Mouse (Mus musculus): ENCODE results near the gene Dmrt3. TPM values are rescaled to one million over a fixed set of nuclear protein-coding genes. Genes with fewer than 3 reads are reported as not detected.
A peak's percentile ranks its signal among the peaks of the same experiment; 100 is the strongest.

The Dmrt3 gene
- total and polyA plus RNA-seq, 3 experiments = not detected

- H3K9me3 ChIP-seq (replicated peaks; ENCODE audit: insufficient read depth, low read length) = no peaks in the 10 kb centered on the region
- no peaks in the 10 kb centered on the region for H3K79me2 ChIP-seq (ENCODE audit: control insufficient read depth, insufficient read depth, low read length, poor library complexity)
- DNase-seq (ENCODE audit: low read depth, low spot score) = no peak
- TF ChIP-seq ELF1 (IDR thresholded peaks at IDR 0.05; ENCODE audit: low read depth, low read length) (no peak), TCF12 (IDR thresholded peaks at IDR 0.05; ENCODE audit: low read depth, low read length) (no peak), ZMIZ1 (IDR thresholded peaks at IDR 0.05; ENCODE audit: low read depth, low read length) (no peak), POLR2AphosphoS2 (IDR thresholded peaks at IDR 0.05; ENCODE audit: low read length) (no peak), HCFC1 (IDR thresholded peaks at IDR 0.05; ENCODE audit: low read depth, low read length) (no peak), BHLHE40 (IDR thresholded peaks at IDR 0.05; ENCODE audit: borderline replicate concordance, low read depth, low read length) (no peak), EP300 (IDR thresholded peaks at IDR 0.05; ENCODE audit: low read depth in 1 of 2, low read length in 2 of 2) (no peak), SMC3 (IDR thresholded peaks at IDR 0.05; ENCODE audit: low read depth, low read length) (no peak), JUND (IDR thresholded peaks at IDR 0.05; ENCODE audit: low read depth, low read length) (no peak)
- H3K9ac ChIP-seq (ENCODE audit: control insufficient read depth, low read depth, low read length, poor library complexity, severe bottlenecking) = no peak overlapping the region
- no peaks in the 10 kb centered on the region for H3K27me3 ChIP-seq (ENCODE audit: control insufficient read depth in 1 of 2, insufficient read depth in 2 of 2, low read length in 2 of 2)
- H3K36me3 ChIP-seq (ENCODE audit: control insufficient read depth in 1 of 2, insufficient read depth in 2 of 2, low read length in 2 of 2) = no peaks in the 10 kb centered on the region
- H3K4me3 ChIP-seq (ENCODE audit: control insufficient read depth in 1 of 2, insufficient read depth in 1 of 2, low read depth in 2 of 2, low read length in 2 of 2) = no peak overlapping the region
- no peak overlapping the region for H3K27ac ChIP-seq (ENCODE audit: control insufficient read depth, low read depth, low read length)
- H3K4me1 ChIP-seq (ENCODE audit: control insufficient read depth in 1 of 2, insufficient read depth in 2 of 2, low read length in 2 of 2) = no peaks in the 10 kb centered on the region
These were observed 25.0 kb downstream of the Dmrt3 start for GRCm38 (mm10) chr19:25635119-25635518.

GRCm38 (mm10) chr19:25635622-25636244 is 25.6 kb downstream of the Dmrt3 start:
- H3K4me1 ChIP-seq (ENCODE audit: control insufficient read depth in 1 of 2, insufficient read depth in 2 of 2, low read length in 2 of 2) = no peaks in the 10 kb centered on the region

GRCm38 (mm10) chr19:25638766-25639361 is 28.8 kb downstream of the Dmrt3 start:
- Histone ChIP-seq H3K79me2 (ENCODE audit: control insufficient read depth, insufficient read depth, low read length, poor library complexity) (no peaks in the 10 kb centered on the region), H3K27ac (ENCODE audit: control insufficient read depth, low read depth, low read length) (no peak overlapping the region), H3K9ac (ENCODE audit: control insufficient read depth, low read depth, low read length, poor library complexity, severe bottlenecking) (no peak overlapping the region), H3K36me3 (ENCODE audit: control insufficient read depth in 1 of 2, insufficient read depth in 2 of 2, low read length in 2 of 2) (no peaks in the 10 kb centered on the region), H3K4me1 (ENCODE audit: control insufficient read depth in 1 of 2, insufficient read depth in 2 of 2, low read length in 2 of 2) (no peaks in the 10 kb centered on the region), H3K9me3 (replicated peaks; ENCODE audit: insufficient read depth, low read length) (no peaks in the 10 kb centered on the region), H3K4me3 (ENCODE audit: control insufficient read depth in 1 of 2, insufficient read depth in 1 of 2, low read depth in 2 of 2, low read length in 2 of 2) (no peak overlapping the region), H3K27me3 (ENCODE audit: control insufficient read depth in 1 of 2, insufficient read depth in 2 of 2, low read length in 2 of 2) (no peaks in the 10 kb centered on the region)
- DNase-seq (ENCODE audit: low read depth, low spot score) = no peak
- no peak for TF ChIP-seq HCFC1 (IDR thresholded peaks at IDR 0.05; ENCODE audit: low read depth, low read length)
- TF ChIP-seq MAX (IDR thresholded peaks at IDR 0.05; ENCODE audit: low read length) = no peak
- no peak for TF ChIP-seq CTCF (IDR thresholded peaks at IDR 0.05 in 2 of 3, conservative IDR thresholded peaks at IDR 0.05 in 1 of 3; ENCODE audit: control insufficient read depth in 1 of 3, insufficient read depth in 1 of 3, low read depth in 2 of 3, low read length in 3 of 3, poor library complexity in 1 of 3, severe bottlenecking in 1 of 3)
- TF ChIP-seq GATA1 (IDR thresholded peaks at IDR 0.05; ENCODE audit: low read depth, low read length) = no peak
- no peak for TF ChIP-seq MEF2A (IDR thresholded peaks at IDR 0.05; ENCODE audit: extremely low read depth, insufficient replicate concordance, low read depth, low read length, poor library complexity, severe bottlenecking)
- no peak for TF ChIP-seq ELF1 (IDR thresholded peaks at IDR 0.05; ENCODE audit: low read depth, low read length)
- TF ChIP-seq ZNF384 (IDR thresholded peaks at IDR 0.05; ENCODE audit: low read depth, low read length) = no peak

More at GRCm38 (mm10) chr19:25635622-25636244, 25.6 kb downstream of the Dmrt3 start:
- Histone ChIP-seq H3K4me3 (ENCODE audit: control insufficient read depth in 1 of 2, insufficient read depth in 1 of 2, low read depth in 2 of 2, low read length in 2 of 2) (no peak overlapping the region), H3K36me3 (ENCODE audit: control insufficient read depth in 1 of 2, insufficient read depth in 2 of 2, low read length in 2 of 2) (no peaks in the 10 kb centered on the region), H3K27me3 (ENCODE audit: control insufficient read depth in 1 of 2, insufficient read depth in 2 of 2, low read length in 2 of 2) (no peaks in the 10 kb centered on the region), H3K79me2 (ENCODE audit: control insufficient read depth, insufficient read depth, low read length, poor library complexity) (no peaks in the 10 kb centered on the region), H3K9ac (ENCODE audit: control insufficient read depth, low read depth, low read length, poor library complexity, severe bottlenecking) (no peak overlapping the region), H3K27ac (ENCODE audit: control insufficient read depth, low read depth, low read length) (no peak overlapping the region), H3K9me3 (replicated peaks; ENCODE audit: insufficient read depth, low read length) (no peaks in the 10 kb centered on the region)
- TF ChIP-seq ZC3H11A (IDR thresholded peaks at IDR 0.05; ENCODE audit: low read depth, low read length) (0 out of 2 replicates have a peak, but pooled peaks have one; percentile 29), RAD21 (IDR thresholded peaks at IDR 0.05; ENCODE audit: low read depth, low read length) (peak; percentile 72), GABPA (IDR thresholded peaks at IDR 0.05; ENCODE audit: low read depth, low read length) (no peak), SMC3 (IDR thresholded peaks at IDR 0.05; ENCODE audit: low read depth, low read length) (peak; percentile 63), CTCF (IDR thresholded peaks at IDR 0.05 in 2 of 3, conservative IDR thresholded peaks at IDR 0.05 in 1 of 3; ENCODE audit: control insufficient read depth in 1 of 3, insufficient read depth in 1 of 3, low read depth in 2 of 3, low read length in 3 of 3, poor library complexity in 1 of 3, severe bottlenecking in 1 of 3) (peak; percentile 55 to 86 (median 74))
- peak; percentile 41 for DNase-seq (ENCODE audit: low read depth, low spot score)
